Mouse (Mus musculus): ENCODE results near the gene Abtb1. TPM values are rescaled to one million over a fixed set of nuclear protein-coding genes. Genes with fewer than 3 reads are reported as not detected.

Gene Abtb1
- polyA plus RNA-seq (2014; fragmentation: Nextera tagmentation; extraction: Ambion mirVana) = 19.1 and 19.3 TPM in 2 replicates

DNA sequence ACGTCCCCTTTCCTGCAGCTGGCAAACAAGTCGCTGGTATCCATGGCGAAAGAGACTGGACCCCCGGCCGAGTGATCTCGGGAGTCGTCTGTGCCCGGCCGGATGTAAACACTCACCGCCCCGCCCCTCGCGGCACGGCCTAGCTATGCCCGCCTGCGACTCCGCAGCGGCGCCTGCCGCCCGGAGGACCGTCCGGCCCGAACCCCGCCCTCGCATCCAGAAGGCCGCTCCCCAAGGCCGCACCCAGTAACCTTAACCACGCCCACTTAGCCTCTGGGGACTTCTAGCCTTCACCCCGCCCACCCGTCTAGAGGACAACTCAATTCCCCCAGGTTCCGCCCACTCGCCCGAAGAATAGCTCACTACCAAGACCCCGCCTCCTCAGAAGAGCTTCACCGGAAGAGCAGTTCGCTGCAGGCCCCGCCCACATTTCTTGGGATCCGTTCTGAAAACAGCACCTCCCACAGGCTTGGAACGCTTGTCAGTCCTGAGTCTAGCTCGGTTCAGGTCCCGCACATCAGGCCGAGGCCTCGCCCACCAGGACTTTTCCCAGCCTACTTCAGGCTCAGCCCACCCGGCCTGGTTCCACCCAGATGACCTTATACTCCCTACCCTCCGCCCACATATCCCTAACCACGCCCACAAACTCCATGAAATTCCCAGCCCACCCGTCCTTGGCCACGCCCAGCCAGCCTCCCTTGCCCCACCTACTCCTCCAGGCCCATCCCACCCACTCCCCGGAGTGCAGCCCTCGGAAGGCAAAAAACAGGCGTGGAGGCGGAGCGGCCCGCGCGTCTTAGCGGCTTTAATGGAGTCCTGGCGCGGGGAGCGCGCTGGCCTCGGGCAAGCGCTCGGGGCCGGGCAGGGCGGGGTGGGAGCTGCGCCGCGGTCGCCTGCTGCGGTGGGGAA, at the start of gene Abtb1:
Gene Abtb1, minus strand, starts transcription at position 204 of the 909 bp plus-strand sequence.
- under 1% methylated on average over 72 of the region's 72 CpGs for WGBS
- peak; percentile 99 for DNase-seq (ENCODE audit: low spot score)
- Histone ChIP-seq H3K4me3 (ENCODE audit: low read depth, low read length) (peak within 1 kb of the TSS; percentile 72), H3K4me2 (ENCODE audit: low read depth, severe bottlenecking) (peak within 1 kb of the TSS; percentile 74), H3K36me3 (ENCODE audit: control insufficient read depth, insufficient read depth, low read length) (no peaks in the 10 kb centered on the region), H3K9me3 (ENCODE audit: control insufficient read depth, low read length) (no peaks in the 10 kb centered on the region), H3K27ac (replicated peaks; ENCODE audit: low read depth, low read length) (peak within 1 kb of the TSS; percentile 75), H3K9ac (ENCODE audit: low read length) (peak within 1 kb of the TSS; percentile 74), H3K4me1 (ENCODE audit: control insufficient read depth, insufficient read depth, low read length) (peaks cover 6% of the 10 kb centered on the region), H3K27me3 (ENCODE audit: control insufficient read depth, insufficient read depth, low read length) (no peaks in the 10 kb centered on the region)
- ATAC-seq (ENCODE audit: insufficient number of reproducible peaks, low FRiP score, low TSS enrichment, low read depth) = peak; percentile 98

DNA sequence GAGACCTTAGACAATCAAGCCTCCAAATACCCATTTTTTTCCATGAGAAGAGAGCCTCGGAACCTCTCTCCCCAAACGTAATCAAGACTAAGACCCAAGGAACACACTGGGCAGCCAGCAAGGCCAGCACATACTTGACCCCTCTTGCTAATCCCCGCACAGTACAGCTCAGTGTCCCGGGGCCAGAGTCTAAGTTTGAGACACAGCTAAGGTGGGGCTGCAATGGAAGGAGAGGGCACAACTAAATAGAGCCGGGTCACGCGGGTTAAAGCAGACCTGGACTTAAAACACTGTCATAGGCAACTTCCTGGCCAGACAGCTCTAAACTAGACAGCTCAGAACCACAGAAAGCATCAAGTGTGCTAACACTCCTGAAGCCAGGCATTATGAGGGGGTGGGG, 49.0 kb upstream of the Abtb1 start:
- H3K36me3 ChIP-seq (ENCODE audit: control insufficient read depth, insufficient read depth, low read length) = peaks cover 74% of the 10 kb centered on the region
- H3K27ac ChIP-seq (replicated peaks; ENCODE audit: low read depth, low read length) = no peak overlapping the region
- WGBS = 90% methylated on average over 7 of the region's 7 CpGs
- no peaks in the 10 kb centered on the region for H3K27me3 ChIP-seq (ENCODE audit: control insufficient read depth, insufficient read depth, low read length)
- H3K4me1 ChIP-seq (ENCODE audit: control insufficient read depth, insufficient read depth, low read length) = 0 out of 2 replicates have a peak, but pooled peaks cover 2% of the 10 kb centered on the region
- H3K9ac ChIP-seq (ENCODE audit: low read length) = no peak overlapping the region
- H3K4me3 ChIP-seq (ENCODE audit: low read depth, low read length) = no peak overlapping the region
- H3K4me2 ChIP-seq (ENCODE audit: low read depth, severe bottlenecking) = no peak overlapping the region
- no peaks in the 10 kb centered on the region for H3K9me3 ChIP-seq (ENCODE audit: control insufficient read depth, low read length)
- ATAC-seq (ENCODE audit: insufficient number of reproducible peaks, low FRiP score, low TSS enrichment, low read depth) = no peak
- DNase-seq (ENCODE audit: low spot score) = no peak

DNA sequence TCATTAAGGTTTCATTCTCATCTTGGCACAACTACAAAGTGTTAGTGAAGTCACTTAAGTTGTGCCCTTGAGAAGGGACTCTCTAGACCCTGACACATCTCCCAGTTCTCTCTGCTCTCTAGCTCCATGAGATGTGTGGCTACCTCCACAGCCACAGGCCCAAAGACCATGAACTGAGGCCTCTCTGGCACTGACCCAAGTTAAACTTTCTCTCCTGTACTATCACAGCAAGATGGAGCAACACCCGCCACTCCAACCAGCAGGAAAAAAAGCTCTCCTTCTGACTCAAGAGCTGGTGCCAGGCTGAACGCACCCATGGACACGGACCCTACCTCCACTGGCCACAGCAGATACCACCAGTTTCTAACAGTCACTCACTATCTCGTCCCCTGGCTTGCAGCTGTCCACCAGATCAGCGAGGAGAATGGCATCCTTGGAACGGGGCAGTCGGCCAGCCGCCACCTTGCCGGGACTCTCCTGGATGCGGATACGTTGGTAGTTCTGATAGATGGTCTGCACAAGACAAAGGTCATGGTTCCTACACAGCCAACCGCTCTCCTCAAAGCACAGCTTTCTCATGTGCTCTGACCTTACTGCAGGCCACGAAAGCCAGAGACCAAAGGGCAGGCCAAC, 47.7 kb upstream of the Abtb1 start:
- Histone ChIP-seq H3K36me3 (ENCODE audit: control insufficient read depth, insufficient read depth, low read length) (peaks cover 71% of the 10 kb centered on the region), H3K4me2 (ENCODE audit: low read depth, severe bottlenecking) (no peak overlapping the region), H3K4me3 (ENCODE audit: low read depth, low read length) (no peak overlapping the region), H3K27me3 (ENCODE audit: control insufficient read depth, insufficient read depth, low read length) (no peaks in the 10 kb centered on the region), H3K9ac (ENCODE audit: low read length) (no peak overlapping the region), H3K27ac (replicated peaks; ENCODE audit: low read depth, low read length) (no peak overlapping the region), H3K9me3 (ENCODE audit: control insufficient read depth, low read length) (no peaks in the 10 kb centered on the region), H3K4me1 (ENCODE audit: control insufficient read depth, insufficient read depth, low read length) (no peaks in the 10 kb centered on the region)
- ATAC-seq (ENCODE audit: insufficient number of reproducible peaks, low FRiP score, low TSS enrichment, low read depth) = no peak
- no peak for DNase-seq (ENCODE audit: low spot score)
- 94% methylated on average over 13 of the region's 13 CpGs for WGBS

DNA sequence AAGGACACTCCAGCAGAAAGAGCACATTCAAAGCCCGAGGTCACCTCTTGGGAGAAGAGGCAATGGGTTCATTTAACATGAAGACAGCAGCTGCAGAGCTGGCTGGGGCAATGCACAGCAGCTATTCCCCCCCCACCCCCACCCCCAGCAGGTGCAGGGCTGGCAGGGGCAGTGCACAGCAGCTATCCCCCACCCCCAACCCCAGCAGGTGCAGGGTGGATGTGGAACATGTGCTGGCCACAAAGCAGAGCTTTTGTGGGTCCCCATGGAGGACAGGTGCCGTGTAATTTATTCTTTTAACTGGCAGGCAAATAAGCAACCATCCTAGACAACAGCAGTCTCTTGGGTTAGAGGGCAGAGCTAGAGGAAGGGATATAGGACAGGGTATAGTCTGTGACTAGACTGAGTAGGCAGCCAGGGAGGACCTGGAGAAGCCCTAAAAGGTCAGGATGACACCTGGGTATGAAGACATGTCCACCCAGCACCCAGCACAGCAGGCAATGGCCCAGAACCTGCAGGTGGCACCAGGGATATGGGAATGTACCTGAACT, 44.7 kb upstream of the Abtb1 start:
- Histone ChIP-seq H3K9ac (ENCODE audit: low read length) (no peak overlapping the region), H3K27me3 (ENCODE audit: control insufficient read depth, insufficient read depth, low read length) (no peaks in the 10 kb centered on the region), H3K36me3 (ENCODE audit: control insufficient read depth, insufficient read depth, low read length) (peaks cover 62% of the 10 kb centered on the region), H3K4me2 (ENCODE audit: low read depth, severe bottlenecking) (no peak overlapping the region), H3K4me3 (ENCODE audit: low read depth, low read length) (no peak overlapping the region), H3K9me3 (ENCODE audit: control insufficient read depth, low read length) (no peaks in the 10 kb centered on the region), H3K4me1 (ENCODE audit: control insufficient read depth, insufficient read depth, low read length) (no peaks in the 10 kb centered on the region), H3K27ac (replicated peaks; ENCODE audit: low read depth, low read length) (no peak overlapping the region)
- WGBS = 86% methylated on average over 2 of the region's 2 CpGs
- DNase-seq (ENCODE audit: low spot score) = no peak
- no peak for ATAC-seq (ENCODE audit: insufficient number of reproducible peaks, low FRiP score, low TSS enrichment, low read depth)

DNA sequence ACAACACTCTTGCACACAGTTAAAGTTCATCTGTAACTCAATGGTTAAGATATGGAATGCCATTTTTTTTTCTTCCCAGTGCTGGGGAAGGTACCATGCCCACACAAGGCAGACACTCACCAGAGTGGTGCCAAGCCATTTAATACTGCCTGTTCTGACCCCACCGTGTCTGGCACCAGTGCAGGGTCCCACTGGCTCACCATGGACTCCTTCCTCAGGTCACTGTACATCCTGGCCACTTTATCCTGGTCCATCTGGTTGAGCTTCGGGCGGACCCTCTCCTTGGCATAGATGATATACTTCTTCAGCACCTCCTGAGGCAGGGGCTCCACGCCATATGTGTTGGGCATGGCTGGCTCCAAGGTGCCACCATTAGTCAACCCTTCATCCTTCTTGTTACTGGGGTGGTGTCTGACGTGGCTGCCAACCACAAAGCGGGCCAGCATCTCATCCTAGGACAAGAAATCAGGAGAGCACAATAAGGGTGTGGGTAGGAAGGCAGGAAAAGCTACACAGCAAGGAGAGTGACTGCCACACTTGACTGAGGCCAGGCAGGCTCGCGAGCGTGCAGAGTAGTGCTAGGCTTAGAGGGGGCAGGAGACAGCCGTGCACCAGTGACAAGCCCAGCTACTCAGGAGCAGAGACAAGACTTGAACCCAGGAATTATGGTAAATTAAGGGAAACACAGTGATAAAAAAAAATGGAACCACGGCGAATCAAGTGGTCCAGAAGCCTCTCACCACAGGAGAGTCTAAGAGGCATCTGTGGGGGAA, 44.0 kb upstream of the Abtb1 start:
- Histone ChIP-seq H3K9me3 (ENCODE audit: control insufficient read depth, low read length) (no peaks in the 10 kb centered on the region), H3K36me3 (ENCODE audit: control insufficient read depth, insufficient read depth, low read length) (peaks cover 58% of the 10 kb centered on the region), H3K27ac (replicated peaks; ENCODE audit: low read depth, low read length) (no peak overlapping the region), H3K4me2 (ENCODE audit: low read depth, severe bottlenecking) (no peak overlapping the region), H3K27me3 (ENCODE audit: control insufficient read depth, insufficient read depth, low read length) (no peaks in the 10 kb centered on the region), H3K4me1 (ENCODE audit: control insufficient read depth, insufficient read depth, low read length) (no peaks in the 10 kb centered on the region), H3K4me3 (ENCODE audit: low read depth, low read length) (no peak overlapping the region), H3K9ac (ENCODE audit: low read length) (no peak overlapping the region)
- ATAC-seq (ENCODE audit: insufficient number of reproducible peaks, low FRiP score, low TSS enrichment, low read depth) (no peak), DNase-seq (ENCODE audit: low spot score) (no peak)
- WGBS = 93% methylated on average over 12 of the region's 12 CpGs

DNA sequence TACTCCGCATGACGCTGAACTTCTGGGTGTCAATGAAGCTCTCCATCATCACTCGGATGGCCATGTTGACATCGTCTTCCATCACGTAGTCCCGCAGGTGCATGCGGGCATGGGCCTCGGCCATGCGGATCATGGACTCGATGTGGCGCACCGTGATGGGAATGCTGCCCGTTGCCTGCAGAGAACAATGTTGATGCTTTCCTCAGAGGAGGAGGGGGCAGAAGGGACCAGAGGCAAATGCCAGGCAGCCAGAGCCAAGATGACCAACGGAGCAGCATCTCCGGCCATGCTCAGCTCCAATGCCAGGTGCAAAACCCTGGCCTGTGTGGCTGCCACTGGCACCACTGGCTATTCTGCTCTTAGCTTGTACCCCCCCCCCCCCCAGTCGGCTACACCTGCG, 42.9 kb upstream of the Abtb1 start:
- peaks cover 47% of the 10 kb centered on the region for H3K36me3 ChIP-seq (ENCODE audit: control insufficient read depth, insufficient read depth, low read length)
- 93% methylated on average over 17 of the region's 17 CpGs for WGBS

DNA sequence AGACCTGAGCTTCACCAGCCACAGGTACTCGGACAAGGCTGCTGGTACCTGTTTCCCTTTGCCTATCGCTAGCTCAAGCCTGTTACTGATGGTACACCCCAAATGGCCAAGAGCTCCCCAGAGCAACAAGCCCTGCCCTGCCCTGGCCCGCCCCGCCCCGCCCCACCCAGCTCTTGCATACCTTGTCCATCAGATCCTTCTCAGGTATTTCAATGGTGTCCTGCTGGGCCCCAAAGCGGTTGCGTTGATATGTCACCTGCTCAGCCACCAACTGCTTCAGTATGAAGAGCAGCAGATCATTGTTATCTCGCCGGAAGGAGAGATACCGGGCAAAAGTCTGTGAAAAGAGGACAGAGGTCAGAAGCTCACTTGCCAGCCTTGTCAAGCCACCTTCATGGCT, 42.4 kb upstream of the Abtb1 start:
- H3K36me3 ChIP-seq (ENCODE audit: control insufficient read depth, insufficient read depth, low read length) = peaks cover 45% of the 10 kb centered on the region
- whole genome bisulfite sequencing = 93% methylated on average over 10 of the region's 10 CpGs
- no peak for DNase-seq (ENCODE audit: low spot score)

More for the DNA sequence above, 42.9 kb upstream of the Abtb1 start:
- Histone ChIP-seq H3K4me3 (ENCODE audit: low read depth, low read length) (no peak overlapping the region), H3K27ac (replicated peaks; ENCODE audit: low read depth, low read length) (no peak overlapping the region), H3K27me3 (ENCODE audit: control insufficient read depth, insufficient read depth, low read length) (no peaks in the 10 kb centered on the region), H3K4me2 (ENCODE audit: low read depth, severe bottlenecking) (no peak overlapping the region), H3K9me3 (ENCODE audit: control insufficient read depth, low read length) (no peaks in the 10 kb centered on the region), H3K4me1 (ENCODE audit: control insufficient read depth, insufficient read depth, low read length) (no peaks in the 10 kb centered on the region), H3K9ac (ENCODE audit: low read length) (no peak overlapping the region)
- DNase-seq (ENCODE audit: low spot score) (no peak), ATAC-seq (ENCODE audit: insufficient number of reproducible peaks, low FRiP score, low TSS enrichment, low read depth) (no peak)

DNA sequence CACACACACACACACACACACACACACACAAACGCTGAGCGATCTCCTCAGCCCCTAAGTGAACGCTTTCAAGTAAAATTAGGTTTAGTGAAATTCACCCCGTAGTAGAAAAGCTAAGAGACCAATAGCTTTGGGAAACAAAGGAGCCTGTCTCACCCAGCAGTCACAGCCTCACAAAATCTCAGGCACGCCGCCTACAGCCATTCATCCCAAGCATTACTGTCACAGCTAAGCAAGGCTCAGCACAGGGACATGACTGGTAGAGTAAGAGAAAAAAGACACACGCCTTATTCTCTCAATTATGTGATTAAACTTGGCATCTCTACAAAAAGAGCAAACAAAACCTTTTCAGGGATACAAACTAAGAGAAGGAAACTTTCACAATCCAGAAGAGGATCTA, 39.5 kb upstream of the Abtb1 start:
- no peaks in the 10 kb centered on the region for H3K9me3 ChIP-seq (ENCODE audit: control insufficient read depth, low read length)
- peaks cover 24% of the 10 kb centered on the region for H3K36me3 ChIP-seq (ENCODE audit: control insufficient read depth, insufficient read depth, low read length)
- H3K9ac ChIP-seq (ENCODE audit: low read length) = no peak overlapping the region
- no peak overlapping the region for H3K4me2 ChIP-seq (ENCODE audit: low read depth, severe bottlenecking)
- H3K4me3 ChIP-seq (ENCODE audit: low read depth, low read length) = no peak overlapping the region
- WGBS = 92% methylated on average over 7 of the region's 7 CpGs
- no peaks in the 10 kb centered on the region for H3K4me1 ChIP-seq (ENCODE audit: control insufficient read depth, insufficient read depth, low read length)
- DNase-seq (ENCODE audit: low spot score) (no peak), ATAC-seq (ENCODE audit: insufficient number of reproducible peaks, low FRiP score, low TSS enrichment, low read depth) (no peak)
- H3K27ac ChIP-seq (replicated peaks; ENCODE audit: low read depth, low read length) = no peak overlapping the region
- H3K27me3 ChIP-seq (ENCODE audit: control insufficient read depth, insufficient read depth, low read length) = no peaks in the 10 kb centered on the region

More for the DNA sequence above, 42.4 kb upstream of the Abtb1 start:
- Histone ChIP-seq H3K4me2 (ENCODE audit: low read depth, severe bottlenecking) (no peak overlapping the region), H3K27ac (replicated peaks; ENCODE audit: low read depth, low read length) (no peak overlapping the region), H3K9me3 (ENCODE audit: control insufficient read depth, low read length) (no peaks in the 10 kb centered on the region), H3K9ac (ENCODE audit: low read length) (no peak overlapping the region), H3K4me3 (ENCODE audit: low read depth, low read length) (no peak overlapping the region), H3K27me3 (ENCODE audit: control insufficient read depth, insufficient read depth, low read length) (no peaks in the 10 kb centered on the region), H3K4me1 (ENCODE audit: control insufficient read depth, insufficient read depth, low read length) (no peaks in the 10 kb centered on the region)
- no peak for ATAC-seq (ENCODE audit: insufficient number of reproducible peaks, low FRiP score, low TSS enrichment, low read depth)

Data from limb, embryonic 11.5 days (tissue).